Comparison of ENCODE assay signal across 10 mouse cellular contexts in genomic region chr2:113807640-113808039, GRCm38 (mm10). TPM values are rescaled to one million over a fixed set of nuclear protein-coding genes. Genes with fewer than 3 reads are reported as not detected.
DNase-seq lines count a peak whose midpoint lies in the region; ATAC-seq and TF ChIP-seq lines count a peak whose summit lies in the region.
"Had no signal": no experiment of that assay in that cellular context is flagged by ENCODE, and none has a peak within 500 bp of the region (broad histone marks: within the 10 kb centered on the region; RNA-seq: fewer than 3 reads in every experiment).

No protein-coding gene starts in this region.

- no peaks in the 10 kb centered on the region for H3K27me3 ChIP-seq in kidney, adult 2 months (replicated peaks; ENCODE audit: control insufficient read depth, insufficient read depth, low read length)
- no peaks in the 10 kb centered on the region for H3K27me3 ChIP-seq in kidney, embryonic 15.5 days
- H3K27me3 ChIP-seq in G1E (ENCODE audit: insufficient read depth, low read length), result no peaks in the 10 kb centered on the region
- H3K27me3 ChIP-seq in forebrain, postnatal 0 days (ENCODE audit: insufficient read depth, low read length), result no peaks in the 10 kb centered on the region
- H3K27me3 ChIP-seq: embryonic facial prominence, embryonic 15.5 days; liver, embryonic 13.5 days had no signal

- H3K9ac ChIP-seq in kidney, embryonic 15.5 days, result no peak overlapping the region
- no peak overlapping the region for H3K9ac ChIP-seq in forebrain, postnatal 0 days
- H3K9ac ChIP-seq: embryonic facial prominence, embryonic 15.5 days; liver, embryonic 13.5 days had no signal

- peak; percentile 68 for TF ChIP-seq CTCF in kidney, adult 2 months (conservative IDR thresholded peaks at IDR 0.05; ENCODE audit: insufficient read depth, insufficient read length, low read depth, low read length)
- TF ChIP-seq CTCF in G1E (IDR thresholded peaks at IDR 0.05; ENCODE audit: low read depth, low read length), result peak; percentile 18; the same call in 1 of the 2 replicates
- peak; percentile 69 for TF ChIP-seq CTCF in forebrain, postnatal 0 days (IDR thresholded peaks at IDR 0.05; ENCODE audit: low read depth)

- H3K4me1 ChIP-seq in kidney, adult 2 months (ENCODE audit: control insufficient read depth, insufficient read depth, low read length), result no peaks in the 10 kb centered on the region
- no peaks in the 10 kb centered on the region for H3K4me1 ChIP-seq in kidney, embryonic 15.5 days
- no peaks in the 10 kb centered on the region for H3K4me1 ChIP-seq in G1E (ENCODE audit: insufficient read depth, low read depth, low read length)
- no peaks in the 10 kb centered on the region for H3K4me1 ChIP-seq in forebrain, postnatal 0 days (ENCODE audit: insufficient read depth)
- H3K4me1 ChIP-seq: embryonic facial prominence, embryonic 15.5 days; liver, embryonic 13.5 days had no signal

- peak; percentile 58 for DNase-seq in kidney, adult 2 months
- DNase-seq in G1E (ENCODE audit: low spot score), result no peak
- peak; percentile 15 for DNase-seq in c-Kit-positive CD71-positive TER-119-negative erythroid progenitor cells, embryonic 14.5 days (ENCODE audit: low read depth)
- DNase-seq in forebrain, postnatal 0 days, result peak; percentile 62
- DNase-seq in layer of hippocampus, postnatal 10 days (ENCODE audit: low spot score in 2 of 2), result peak; percentile 75 to 82
- DNase-seq in naive thymus-derived CD4-positive, alpha-beta T cell, adult 2 months (ENCODE audit: low read depth), result peak; percentile 42
- peak; percentile 19 for DNase-seq in yolk sac, embryonic 10.5 days (ENCODE audit: low spot score)
- DNase-seq: liver, embryonic 13.5 days had no signal

- no peak for TF ChIP-seq POLR2A in kidney, adult 2 months (IDR thresholded peaks at IDR 0.05; ENCODE audit: low read depth, low read length)

- H3K36me3 ChIP-seq in kidney, adult 2 months (ENCODE audit: control insufficient read depth, insufficient read depth, low read length), result no peaks in the 10 kb centered on the region
- no peaks in the 10 kb centered on the region for H3K36me3 ChIP-seq in kidney, embryonic 15.5 days
- no peaks in the 10 kb centered on the region for H3K36me3 ChIP-seq in G1E (replicated peaks)
- H3K36me3 ChIP-seq in forebrain, postnatal 0 days (ENCODE audit: insufficient read depth), result 0 out of 2 replicates have a peak, but pooled peaks cover 4% of the 10 kb centered on the region
- H3K36me3 ChIP-seq: embryonic facial prominence, embryonic 15.5 days; liver, embryonic 13.5 days had no signal

- H3K9me3 ChIP-seq in kidney, embryonic 15.5 days (replicated peaks), result no peaks in the 10 kb centered on the region
- no peaks in the 10 kb centered on the region for H3K9me3 ChIP-seq in G1E (replicated peaks)
- H3K9me3 ChIP-seq in forebrain, postnatal 0 days (ENCODE audit: low read length), result no peaks in the 10 kb centered on the region
- H3K9me3 ChIP-seq: embryonic facial prominence, embryonic 15.5 days; liver, embryonic 13.5 days had no signal

- H3K27ac ChIP-seq in kidney, adult 2 months (ENCODE audit: insufficient read depth, low read depth, low read length), result no peak overlapping the region
- no peak overlapping the region for H3K27ac ChIP-seq in kidney, embryonic 15.5 days
- H3K27ac ChIP-seq in forebrain, postnatal 0 days (ENCODE audit: low read depth, low read length), result no peak overlapping the region
- H3K27ac ChIP-seq: embryonic facial prominence, embryonic 15.5 days; liver, embryonic 13.5 days had no signal

- no peak overlapping the region for H3K4me2 ChIP-seq in kidney, embryonic 15.5 days
- H3K4me2 ChIP-seq in forebrain, postnatal 0 days (ENCODE audit: low read depth), result no peak overlapping the region
- H3K4me2 ChIP-seq: embryonic facial prominence, embryonic 15.5 days; liver, embryonic 13.5 days had no signal

- WGBS in kidney, adult 2 months, result 29% methylated on average over 9 of the region's 9 CpGs
- 23% methylated on average over 9 of the region's 9 CpGs for WGBS in kidney, embryonic 15.5 days
- 31% methylated on average over 9 of the region's 9 CpGs for WGBS in forebrain, postnatal 0 days

- H3K4me3 ChIP-seq in kidney, adult 2 months (ENCODE audit: insufficient read depth, low read depth, low read length), result no peak overlapping the region
- H3K4me3 ChIP-seq in kidney, embryonic 15.5 days (replicated peaks), result no peak overlapping the region
- H3K4me3 ChIP-seq in G1E (ENCODE audit: low read depth, low read length), result no peak overlapping the region
- H3K4me3 ChIP-seq in forebrain, postnatal 0 days (ENCODE audit: low read depth, low read length), result no peak overlapping the region
- H3K4me3 ChIP-seq: embryonic facial prominence, embryonic 15.5 days; liver, embryonic 13.5 days had no signal

- ATAC-seq in kidney, embryonic 15.5 days (replicated peaks; ENCODE audit: low FRiP score), result no peak
- ATAC-seq in G1E (ENCODE audit: extremely low read depth, insufficient number of reproducible peaks, low FRiP score, poor library complexity, severe bottlenecking), result peak; percentile 28; the same call in 1 of the 2 replicates
- ATAC-seq in forebrain, postnatal 0 days, result no peak

RNA-seq across cellular contexts. Expression of gene Scg5, which starts 21.3 kb away (rescaled TPM):
- 7.3 and 7.9 TPM in 2 replicates for polyA plus RNA-seq in kidney, adult 2 months (2012; rRNA removed)
- polyA plus RNA-seq in kidney, embryonic 15.5 days (2015; fragmentation: Nextera tagmentation; extraction: Ambion mirVana), result 5.2 and 8.6 TPM in 2 replicates
- total RNA-seq in G1E (2014; fragmentation: Nextera tagmentation) (4.2 TPM in 1 of 2 replicates, not detected in the other), G1E (2017) (0.27 and 1.7 TPM in 2 replicates)
- not detected in 2 replicates for polyA plus RNA-seq in G1E (2012)
- total RNA-seq in forebrain, postnatal 0 days (2014; rRNA removed), result 254 and 277 TPM in 2 replicates
- 363 and 388 TPM in 2 replicates for polyA plus RNA-seq in forebrain, postnatal 0 days (2015; fragmentation: Nextera tagmentation; extraction: Ambion mirVana)
- total RNA-seq in layer of hippocampus, postnatal 10 days (2021), result 100 to 1,000 TPM; 272 TPM

RNA-seq across cellular contexts. Expression of gene Arhgap11a, which starts 40.8 kb away (rescaled TPM):
- polyA plus RNA-seq in kidney, adult 2 months (2012; rRNA removed), result 0.71 and 1.0 TPM in 2 replicates
- 29.0 and 29.9 TPM in 2 replicates for polyA plus RNA-seq in kidney, embryonic 15.5 days (2015; fragmentation: Nextera tagmentation; extraction: Ambion mirVana)
- total RNA-seq in G1E (2014; fragmentation: Nextera tagmentation) (81.4 and 85.7 TPM in 2 replicates), G1E (2017) (37.9 and 50.5 TPM in 2 replicates)
- polyA plus RNA-seq in G1E (2012), result 15.9 and 19.0 TPM in 2 replicates
- total RNA-seq in forebrain, postnatal 0 days (2014; rRNA removed), result 1.8 and 2.7 TPM in 2 replicates
- 3.6 and 5.2 TPM in 2 replicates for polyA plus RNA-seq in forebrain, postnatal 0 days (2015; fragmentation: Nextera tagmentation; extraction: Ambion mirVana)
- total RNA-seq in layer of hippocampus, postnatal 10 days (2021), result 1 to 10 TPM; 6.6 to 6.7 TPM

RNA-seq across cellular contexts. Expression of gene Grem1, which starts 49.2 kb away (rescaled TPM):
- polyA plus RNA-seq in kidney, adult 2 months (2012; rRNA removed), result 0.04 and 0.38 TPM in 2 replicates
- polyA plus RNA-seq in kidney, embryonic 15.5 days (2015; fragmentation: Nextera tagmentation; extraction: Ambion mirVana), result 0.27 and 0.30 TPM in 2 replicates
- total RNA-seq in G1E (2014; fragmentation: Nextera tagmentation) (not detected in 2 replicates), G1E (2017) (0.05 and 0.06 TPM in 2 replicates)
- polyA plus RNA-seq in G1E (2012), result not detected in 2 replicates
- 2.5 and 3.4 TPM in 2 replicates for total RNA-seq in forebrain, postnatal 0 days (2014; rRNA removed)
- 0.58 and 1.1 TPM in 2 replicates for polyA plus RNA-seq in forebrain, postnatal 0 days (2015; fragmentation: Nextera tagmentation; extraction: Ambion mirVana)
- total RNA-seq in layer of hippocampus, postnatal 10 days (2021), result 1 to 10 TPM; 1.7 to 1.9 TPM
- polyA plus RNA-seq: liver, embryonic 13.5 days had no signal

Comparison
In these comparisons a context has a peak if more than half of its experiments do, and no peak if none do; other contexts are left out.
1. CTCF ChIP-seq: peak in every context shown above with its lines; median percentile 69 in forebrain, postnatal 0 days; 68 in kidney, adult 2 months; 18 in G1E.
2. RNA of gene Scg5, which starts 21.3 kb away (polyA plus RNA-seq): 363 to 388 TPM in forebrain, postnatal 0 days; 5.2 to 8.6 TPM in kidney, embryonic 15.5 days, 7.3 to 7.9 TPM in kidney, adult 2 months and not detected in G1E; every median in the first group is over 10 times any median in the second.